Mouse (Mus musculus) left cerebral cortex, postnatal 36 days (tissue): ENCODE data around the gene Efna5. TPM values are rescaled to one million over a fixed set of nuclear protein-coding genes. Genes with fewer than 3 reads are reported as not detected.

Experiments
- DNase-seq, 2 experiments: peaks; one replicate each; pipeline ENCODE4 v3.0.0; 2021 to 2022; ENCODE audit warnings: low spot score in 2 of 2, mixed read lengths in 1 of 2
- intact Hi-C: fragments of 180-260 bp; cut with DNase I; formaldehyde crosslinking; loops from one replicate; pipeline ENCODE4 v1.15.1; 2025
- total RNA-seq, 2 experiments: library from RNA; stranded (reverse); gene quantifications; 2 replicates each; pipeline ENCODE4 v1.2.3; 2021

Efna5 gene
- total RNA-seq, 2 experiments from 2014 or later, result 35.7 to 37.7 TPM

GRCm38 (mm10) chr17:62862298-62862999 is 18.7 kb downstream of the Efna5 start:
- intact Hi-C loops, result no loop called here
- peak; percentile 29 to 31 for DNase-seq

- no peak for DNase-seq
- intact Hi-C loops, result no loop called here
Measured at GRCm38 (mm10) chr17:62857275-62857674, 23.8 kb downstream of the Efna5 start.

GRCm38 (mm10) chr17:62853741-62854140 is 27.4 kb downstream of the Efna5 start:
- intact Hi-C loops, result no loop called here
- DNase-seq, result no peak

GRCm38 (mm10) chr17:62852822-62853608 is 28.1 kb downstream of the Efna5 start:
- intact Hi-C loops, result no loop called here
- no peak for DNase-seq

GRCm38 (mm10) chr17:62851268-62851667 is 29.8 kb downstream of the Efna5 start:
- intact Hi-C loops, result no loop called here
- no peak for DNase-seq

GRCm38 (mm10) chr17:62850603-62851002 is 30.5 kb downstream of the Efna5 start:
- DNase-seq, result no peak
- intact Hi-C loops, result no loop called here

- peak in 1 of 2 experiments; percentile 17 for DNase-seq
- intact Hi-C loops, result no loop called here
Measured at GRCm38 (mm10) chr17:62849676-62850075, 31.4 kb downstream of the Efna5 start.

GRCm38 (mm10) chr17:62845656-62846055 is 35.5 kb downstream of the Efna5 start:
- DNase-seq, result no peak
- intact Hi-C loops, result no loop called here

GRCm38 (mm10) chr17:62844329-62844728 is 36.8 kb downstream of the Efna5 start:
- no peak for DNase-seq
- intact Hi-C loops, result no loop called here

GRCm38 (mm10) chr17:62837336-62837735 is 43.8 kb downstream of the Efna5 start:
- DNase-seq, result no peak
- intact Hi-C loops, result no loop called here

- no peak for DNase-seq
- intact Hi-C loops, result no loop called here
Measured at GRCm38 (mm10) chr17:62836598-62837106, 44.5 kb downstream of the Efna5 start.

GRCm38 (mm10) chr17:62832550-62833127 is 48.5 kb downstream of the Efna5 start:
- intact Hi-C loops, result no loop called here
- no peak for DNase-seq

- intact Hi-C loops, result no loop called here
- DNase-seq, result no peak
Measured at GRCm38 (mm10) chr17:62827549-62827948, 53.6 kb downstream of the Efna5 start.

GRCm38 (mm10) chr17:62821219-62821618 is 59.9 kb downstream of the Efna5 start:
- intact Hi-C loops, result no loop called here
- no peak for DNase-seq

- no peak for DNase-seq
- intact Hi-C loops, result no loop called here
Measured at GRCm38 (mm10) chr17:62819931-62820330, 61.2 kb downstream of the Efna5 start.

GRCm38 (mm10) chr17:62818821-62819220 is 62.3 kb downstream of the Efna5 start:
- intact Hi-C loops, result no loop called here
- DNase-seq, result no peak

GRCm38 (mm10) chr17:62818337-62818736 is 62.8 kb downstream of the Efna5 start:
- intact Hi-C loops, result no loop called here
- DNase-seq, result no peak

- intact Hi-C loops, result no loop called here
- DNase-seq, result no peak
Measured at GRCm38 (mm10) chr17:62816879-62817278, 64.2 kb downstream of the Efna5 start.

GRCm38 (mm10) chr17:62813461-62813860 is 67.7 kb downstream of the Efna5 start:
- no peak for DNase-seq
- intact Hi-C loops, result no loop called here

GRCm38 (mm10) chr17:62807891-62808290 is 73.2 kb downstream of the Efna5 start:
- intact Hi-C loops, result no loop called here
- no peak for DNase-seq

- intact Hi-C loops, result no loop called here
Measured at GRCm38 (mm10) chr17:62806646-62807045, 74.5 kb downstream of the Efna5 start.

More at GRCm38 (mm10) chr17:62806646-62807045, 74.5 kb downstream of the Efna5 start:
- no peak for DNase-seq
